Mouse (Mus musculus) G1E (cell line): ENCODE measurements at regions not wholly inside any gene's neighbourhood (a gene's known extent, or its start where the extent isn't known, plus 50 kb on each side); places are given as distances from the start of the nearest gene placed in this dataset.

Experiments used
- CTCF ChIP-seq: IDR thresholded peaks from 2 replicates; pipeline ENCODE4 v1.5.1; 2012; ENCODE audit warnings: low read depth, low read length, inconsistent platforms, mixed read lengths
- GATA1 ChIP-seq: IDR thresholded peaks from 2 replicates; pipeline ENCODE4 v1.6.1; 2012; ENCODE audit warnings: borderline replicate concordance, low read length, inconsistent platforms, mixed read lengths
- GATA2 ChIP-seq: IDR thresholded peaks from 2 replicates; pipeline ENCODE4 v1.6.1; 2012; ENCODE audit warnings: low read depth, low read length, inconsistent platforms, borderline replicate concordance
- POLR2AphosphoS5 ChIP-seq: IDR thresholded peaks from 2 replicates; pipeline ENCODE4 v1.6.1; 2012; ENCODE audit warnings: low read depth, low read length, inconsistent platforms; ENCODE audit not compliant: insufficient replicate concordance
- TAL1 ChIP-seq: conservative IDR thresholded peaks from 2 replicates; pipeline ENCODE4 v1.6.1; 2012; ENCODE audit warnings: low read depth, low read length, inconsistent platforms, mixed read lengths

GRCm38 (mm10) chr16:24069411-24069810 is 80.8 kb upstream of the Bcl6 start:
- no peak for TF ChIP-seq TAL1
- no peak for TF ChIP-seq CTCF
- no peak for TF ChIP-seq GATA1
- TF ChIP-seq GATA2, result no peak
- TF ChIP-seq POLR2AphosphoS5, result no peak
